Mouse (Mus musculus): ENCODE results near the gene Tial1. TPM values are rescaled to one million over a fixed set of nuclear protein-coding genes. Genes with fewer than 3 reads are reported as not detected.

Tial1 gene
- polyA plus RNA-seq, 1 experiment from 2014 or later: 29.5 TPM

- Histone ChIP-seq H3K4me2 (ENCODE audit: low read length) (no peak overlapping the region), H3K27ac (ENCODE audit: low read length) (no peak overlapping the region), H3K36me3 (ENCODE audit: control insufficient read depth, insufficient read depth, low read length) (no peaks in the 10 kb centered on the region), H3K4me1 (ENCODE audit: control insufficient read depth, insufficient read depth, low read length) (no peaks in the 10 kb centered on the region), H3K27me3 (ENCODE audit: control insufficient read depth, insufficient read depth, low read depth, low read length) (no peaks in the 10 kb centered on the region), H3K9ac (ENCODE audit: low read depth, low read length) (no peak overlapping the region), H3K9me3 (replicated peaks; ENCODE audit: control insufficient read depth, low read length, poor library complexity, severe bottlenecking) (no peaks in the 10 kb centered on the region), H3K4me3 (ENCODE audit: low read depth, low read length) (no peak overlapping the region)
- 95% methylated on average over 5 of the region's 5 CpGs for WGBS
- ATAC-seq: no peak
Observed at GRCm38 (mm10) chr7:128408265-128408664, 53.3 kb downstream of the Tial1 start.

- no peak overlapping the region for H3K9ac ChIP-seq (ENCODE audit: low read depth, low read length)
- ATAC-seq: no peak
- 91% methylated on average over 6 of the region's 6 CpGs for WGBS
Observed at GRCm38 (mm10) chr7:128403988-128404387, 57.5 kb downstream of the Tial1 start.

DNA sequence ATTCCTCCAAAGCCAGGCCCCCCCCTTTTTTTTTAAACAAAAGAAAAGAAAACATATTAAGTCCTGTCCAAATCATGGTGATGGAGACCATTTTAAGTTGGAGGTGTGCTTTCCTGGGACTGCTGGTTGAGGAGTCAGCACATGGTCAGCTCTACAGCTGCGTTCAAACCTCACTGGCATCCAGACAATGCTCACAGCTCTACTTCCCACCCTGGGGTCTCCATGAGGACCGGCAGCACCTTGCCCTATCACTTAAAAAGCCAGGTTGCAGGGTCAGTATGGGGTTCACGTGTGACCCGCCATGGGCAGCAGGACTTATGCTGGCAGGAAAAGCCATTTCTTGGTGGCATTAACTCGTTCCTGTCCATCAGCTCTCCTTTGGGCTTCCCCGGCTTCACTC, 57.9 kb downstream of the Tial1 start:
- no peaks in the 10 kb centered on the region for H3K9me3 ChIP-seq (replicated peaks; ENCODE audit: control insufficient read depth, low read length, poor library complexity, severe bottlenecking)
- ATAC-seq: no peak
- H3K27ac ChIP-seq (ENCODE audit: low read length): no peak overlapping the region
- no peaks in the 10 kb centered on the region for H3K4me1 ChIP-seq (ENCODE audit: control insufficient read depth, insufficient read depth, low read length)
- no peak overlapping the region for H3K9ac ChIP-seq (ENCODE audit: low read depth, low read length)
- H3K4me3 ChIP-seq (ENCODE audit: low read depth, low read length): no peak overlapping the region
- H3K36me3 ChIP-seq (ENCODE audit: control insufficient read depth, insufficient read depth, low read length): no peaks in the 10 kb centered on the region; the same call in 1 of the 2 replicates
- WGBS: 89% methylated on average over 6 of the region's 6 CpGs
- H3K4me2 ChIP-seq (ENCODE audit: low read length): no peak overlapping the region
- no peaks in the 10 kb centered on the region for H3K27me3 ChIP-seq (ENCODE audit: control insufficient read depth, insufficient read depth, low read depth, low read length)

More at GRCm38 (mm10) chr7:128403988-128404387, 57.5 kb downstream of the Tial1 start:
- Histone ChIP-seq H3K4me2 (ENCODE audit: low read length) (no peak overlapping the region), H3K4me3 (ENCODE audit: low read depth, low read length) (no peak overlapping the region), H3K27me3 (ENCODE audit: control insufficient read depth, insufficient read depth, low read depth, low read length) (no peaks in the 10 kb centered on the region), H3K27ac (ENCODE audit: low read length) (no peak overlapping the region), H3K36me3 (ENCODE audit: control insufficient read depth, insufficient read depth, low read length) (no peaks in the 10 kb centered on the region; the same call in 1 of the 2 replicates), H3K4me1 (ENCODE audit: control insufficient read depth, insufficient read depth, low read length) (no peaks in the 10 kb centered on the region), H3K9me3 (replicated peaks; ENCODE audit: control insufficient read depth, low read length, poor library complexity, severe bottlenecking) (no peaks in the 10 kb centered on the region)

DNA sequence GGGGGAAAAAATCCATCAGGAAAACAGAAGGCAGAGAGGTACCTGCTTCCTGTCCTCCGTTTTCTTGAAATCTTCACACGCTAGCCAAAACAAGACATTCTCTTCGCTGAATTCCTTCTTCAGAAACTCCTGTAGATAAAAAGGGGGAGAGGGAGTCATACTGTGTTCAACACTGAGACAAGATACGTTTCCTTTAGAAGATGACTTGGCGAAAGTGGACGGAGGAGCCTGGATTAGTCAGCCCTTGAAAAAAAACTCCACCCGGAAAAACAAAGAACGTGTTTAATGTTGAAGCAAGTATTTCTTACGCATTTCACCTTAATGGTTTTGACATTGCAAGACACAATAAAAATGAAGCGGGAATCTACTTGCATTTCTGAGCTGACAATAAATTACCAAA, 58.4 kb downstream of the Tial1 start:
- Histone ChIP-seq H3K4me1 (ENCODE audit: control insufficient read depth, insufficient read depth, low read length) (no peaks in the 10 kb centered on the region), H3K9ac (ENCODE audit: low read depth, low read length) (no peak overlapping the region), H3K27ac (ENCODE audit: low read length) (no peak overlapping the region), H3K9me3 (replicated peaks; ENCODE audit: control insufficient read depth, low read length, poor library complexity, severe bottlenecking) (no peaks in the 10 kb centered on the region), H3K27me3 (ENCODE audit: control insufficient read depth, insufficient read depth, low read depth, low read length) (no peaks in the 10 kb centered on the region), H3K4me2 (ENCODE audit: low read length) (no peak overlapping the region), H3K4me3 (ENCODE audit: low read depth, low read length) (no peak overlapping the region), H3K36me3 (ENCODE audit: control insufficient read depth, insufficient read depth, low read length) (no peaks in the 10 kb centered on the region; the same call in 1 of the 2 replicates)
- 84% methylated on average over 10 of the region's 10 CpGs for WGBS
- ATAC-seq: no peak

DNA sequence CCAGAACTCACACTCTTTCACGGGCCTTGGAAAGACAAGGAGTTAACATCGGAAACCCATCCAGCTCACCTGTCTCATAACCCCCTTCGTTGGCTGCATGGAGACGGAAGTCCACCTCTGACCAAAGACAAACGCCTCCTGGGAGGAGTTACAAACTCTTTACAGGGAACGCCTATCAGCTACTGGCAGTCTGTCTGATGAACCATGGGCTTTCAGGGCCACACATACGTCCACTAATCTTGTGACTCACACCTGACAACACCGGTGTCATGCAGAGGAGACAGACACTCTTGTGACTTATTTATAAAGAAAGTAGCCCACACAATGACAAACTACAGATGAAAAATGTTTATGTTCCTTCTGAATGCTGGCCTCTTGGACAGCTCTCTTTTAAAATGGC, 58.9 kb downstream of the Tial1 start:
- Histone ChIP-seq H3K9me3 (replicated peaks; ENCODE audit: control insufficient read depth, low read length, poor library complexity, severe bottlenecking) (no peaks in the 10 kb centered on the region), H3K36me3 (ENCODE audit: control insufficient read depth, insufficient read depth, low read length) (no peaks in the 10 kb centered on the region; the same call in 1 of the 2 replicates), H3K4me1 (ENCODE audit: control insufficient read depth, insufficient read depth, low read length) (no peaks in the 10 kb centered on the region), H3K4me2 (ENCODE audit: low read length) (no peak overlapping the region), H3K27me3 (ENCODE audit: control insufficient read depth, insufficient read depth, low read depth, low read length) (no peaks in the 10 kb centered on the region), H3K27ac (ENCODE audit: low read length) (no peak overlapping the region), H3K9ac (ENCODE audit: low read depth, low read length) (no peak overlapping the region), H3K4me3 (ENCODE audit: low read depth, low read length) (no peak overlapping the region)
- no peak for ATAC-seq
- WGBS: 92% methylated on average over 8 of the region's 8 CpGs

- no peaks in the 10 kb centered on the region for H3K4me1 ChIP-seq (ENCODE audit: control insufficient read depth, insufficient read depth, low read length)
- H3K36me3 ChIP-seq (ENCODE audit: control insufficient read depth, insufficient read depth, low read length): no peaks in the 10 kb centered on the region; the same call in 1 of the 2 replicates
- H3K27me3 ChIP-seq (ENCODE audit: control insufficient read depth, insufficient read depth, low read depth, low read length): no peaks in the 10 kb centered on the region
- no peak overlapping the region for H3K4me3 ChIP-seq (ENCODE audit: low read depth, low read length)
- no peak overlapping the region for H3K27ac ChIP-seq (ENCODE audit: low read length)
- ATAC-seq: no peak
- H3K9me3 ChIP-seq (replicated peaks; ENCODE audit: control insufficient read depth, low read length, poor library complexity, severe bottlenecking): no peaks in the 10 kb centered on the region
- WGBS: 89% methylated on average over 4 of the region's 4 CpGs
- no peak overlapping the region for H3K4me2 ChIP-seq (ENCODE audit: low read length)
- H3K9ac ChIP-seq (ENCODE audit: low read depth, low read length): no peak overlapping the region
Observed at GRCm38 (mm10) chr7:128398664-128399063, 62.9 kb downstream of the Tial1 start.

DNA sequence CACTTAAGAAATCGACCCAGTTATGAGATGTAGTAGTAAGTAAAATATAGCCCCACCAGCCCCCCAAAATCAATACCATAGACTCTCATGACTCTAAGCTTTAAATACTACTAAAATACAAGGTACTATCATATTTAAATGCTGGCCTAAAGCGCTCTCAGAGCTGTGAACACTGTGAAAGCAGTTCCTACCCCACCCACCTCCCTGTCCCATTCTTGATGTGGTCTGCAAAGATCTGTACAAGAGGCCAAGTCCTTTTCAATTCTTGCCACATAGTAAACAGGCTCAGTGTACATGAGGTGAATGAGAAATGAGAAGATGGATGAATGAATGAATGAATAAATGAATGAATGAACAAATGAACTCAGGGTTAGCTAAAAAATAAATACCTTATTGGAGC, 64.5 kb downstream of the Tial1 start:
- no peak for ATAC-seq
- no peaks in the 10 kb centered on the region for H3K9me3 ChIP-seq (replicated peaks; ENCODE audit: control insufficient read depth, low read length, poor library complexity, severe bottlenecking)
- H3K27me3 ChIP-seq (ENCODE audit: control insufficient read depth, insufficient read depth, low read depth, low read length): no peaks in the 10 kb centered on the region
- no peak overlapping the region for H3K9ac ChIP-seq (ENCODE audit: low read depth, low read length)
- H3K4me2 ChIP-seq (ENCODE audit: low read length): no peak overlapping the region
- no peaks in the 10 kb centered on the region; the same call in 1 of the 2 replicates for H3K36me3 ChIP-seq (ENCODE audit: control insufficient read depth, insufficient read depth, low read length)
- no peak overlapping the region for H3K27ac ChIP-seq (ENCODE audit: low read length)
- WGBS: 60% methylated on average over 2 of the region's 2 CpGs
- H3K4me1 ChIP-seq (ENCODE audit: control insufficient read depth, insufficient read depth, low read length): no peaks in the 10 kb centered on the region
- no peak overlapping the region for H3K4me3 ChIP-seq (ENCODE audit: low read depth, low read length)

DNA sequence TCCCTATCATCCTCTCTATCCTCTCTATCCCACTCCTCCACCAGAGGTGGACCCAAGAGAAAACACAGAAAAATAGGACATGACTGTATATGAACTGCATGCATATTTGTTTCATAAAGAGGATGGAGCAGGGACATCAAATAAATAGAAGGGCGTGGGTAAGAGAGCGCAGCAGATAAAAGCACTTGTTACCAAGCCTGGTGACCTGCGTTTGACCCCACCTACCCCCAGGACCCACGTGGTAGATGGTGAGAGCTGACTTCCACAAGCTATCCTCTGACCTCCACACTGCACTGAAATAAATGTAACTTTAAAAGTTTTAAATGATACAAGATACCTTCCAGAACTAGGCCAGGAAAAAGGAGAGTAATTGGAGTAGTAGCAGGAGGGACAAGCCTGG, 67.8 kb downstream of the Tial1 start:
- Histone ChIP-seq H3K27ac (ENCODE audit: low read length) (no peak overlapping the region), H3K4me2 (ENCODE audit: low read length) (no peak overlapping the region), H3K9ac (ENCODE audit: low read depth, low read length) (no peak overlapping the region), H3K4me3 (ENCODE audit: low read depth, low read length) (no peak overlapping the region), H3K9me3 (replicated peaks; ENCODE audit: control insufficient read depth, low read length, poor library complexity, severe bottlenecking) (no peaks in the 10 kb centered on the region), H3K4me1 (ENCODE audit: control insufficient read depth, insufficient read depth, low read length) (no peaks in the 10 kb centered on the region), H3K27me3 (ENCODE audit: control insufficient read depth, insufficient read depth, low read depth, low read length) (no peaks in the 10 kb centered on the region), H3K36me3 (ENCODE audit: control insufficient read depth, insufficient read depth, low read length) (no peaks in the 10 kb centered on the region)
- no peak for ATAC-seq
- 81% methylated on average over 4 of the region's 4 CpGs for WGBS

DNA sequence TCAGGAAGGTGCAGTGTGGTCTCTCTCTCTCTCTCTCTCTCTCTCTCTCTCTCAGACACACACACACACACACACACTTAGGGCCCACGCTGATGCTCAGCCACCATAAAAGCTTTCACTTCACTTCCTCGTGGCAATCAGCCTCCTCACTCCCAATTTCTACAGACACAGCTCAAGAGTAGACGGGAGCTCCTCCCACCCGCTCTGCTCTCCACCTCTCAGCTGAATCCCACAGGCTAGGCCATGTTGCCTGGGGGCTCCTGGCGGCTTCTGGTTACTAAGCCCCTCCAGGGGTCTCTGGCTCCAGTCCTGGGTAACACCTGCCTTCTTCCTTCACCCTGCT, 68.6 kb downstream of the Tial1 start:
- Histone ChIP-seq H3K9ac (ENCODE audit: low read depth, low read length) (no peak overlapping the region), H3K27ac (ENCODE audit: low read length) (no peak overlapping the region), H3K36me3 (ENCODE audit: control insufficient read depth, insufficient read depth, low read length) (no peaks in the 10 kb centered on the region), H3K4me3 (ENCODE audit: low read depth, low read length) (no peak overlapping the region), H3K9me3 (replicated peaks; ENCODE audit: control insufficient read depth, low read length, poor library complexity, severe bottlenecking) (no peaks in the 10 kb centered on the region), H3K4me1 (ENCODE audit: control insufficient read depth, insufficient read depth, low read length) (no peaks in the 10 kb centered on the region), H3K27me3 (ENCODE audit: control insufficient read depth, insufficient read depth, low read depth, low read length) (no peaks in the 10 kb centered on the region), H3K4me2 (ENCODE audit: low read length) (no peak overlapping the region)
- no peak for ATAC-seq
- 26% methylated on average over 5 of the region's 5 CpGs for WGBS

Measured in midbrain, embryonic 16.5 days (tissue).